Mouse (Mus musculus): ENCODE data around the gene Nedd9. TPM values are rescaled to one million over a fixed set of nuclear protein-coding genes. Genes with fewer than 3 reads are reported as not detected.

The Nedd9 gene
- total and polyA plus RNA-seq, 2 experiments: 2.5 to 3.3 TPM

DNA sequence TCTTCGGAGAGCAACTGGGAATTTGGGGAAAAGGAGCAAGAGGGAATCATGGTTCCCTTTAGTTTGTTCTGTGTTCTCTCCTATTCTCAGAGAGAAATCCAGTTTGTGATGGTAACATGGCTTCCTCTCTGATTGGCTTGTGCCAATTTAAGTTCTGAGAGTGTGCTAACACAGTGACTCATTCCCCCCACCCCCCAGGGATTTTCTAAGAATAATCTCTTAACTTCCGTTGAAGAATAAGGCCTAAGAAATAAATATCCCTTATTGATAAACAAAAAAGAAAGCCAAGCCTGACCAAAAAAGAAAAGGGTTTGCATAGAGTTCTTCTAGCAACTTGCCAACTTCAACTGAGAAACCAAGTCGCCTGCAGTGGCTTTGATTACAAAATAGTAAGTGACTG lies 86.9 kb downstream of the Nedd9 start:
- Histone ChIP-seq H3K4me1 (ENCODE audit: control insufficient read depth, insufficient read depth, low read length) (peaks cover 2% of the 10 kb centered on the region; the same call in 1 of the 2 replicates), H3K9ac (ENCODE audit: low read depth, low read length) (no peak overlapping the region), H3K4me3 (ENCODE audit: insufficient read depth, low read depth, low read length) (no peak overlapping the region), H3K79me2 (ENCODE audit: control insufficient read depth, insufficient read depth, low read length) (no peaks in the 10 kb centered on the region; the same call in 1 of the 2 replicates), H3K36me3 (ENCODE audit: control insufficient read depth, insufficient read depth, low read length) (no peaks in the 10 kb centered on the region), H3K27ac (replicated peaks; ENCODE audit: insufficient read depth, low read depth, low read length) (no peak overlapping the region), H3K27me3 (ENCODE audit: control insufficient read depth, insufficient read depth, low read length) (no peaks in the 10 kb centered on the region)
- TF ChIP-seq CTCF (IDR thresholded peaks at IDR 0.05; ENCODE audit: low read depth, low read length) (no peak), POLR2A (IDR thresholded peaks at IDR 0.05; ENCODE audit: extremely low read depth, insufficient read depth, low read length) (no peak)
- DNase-seq (ENCODE audit: extremely low read depth, low read depth, low spot score): peak; percentile 19
- WGBS: 54% methylated on average over 3 of the region's 3 CpGs

DNA sequence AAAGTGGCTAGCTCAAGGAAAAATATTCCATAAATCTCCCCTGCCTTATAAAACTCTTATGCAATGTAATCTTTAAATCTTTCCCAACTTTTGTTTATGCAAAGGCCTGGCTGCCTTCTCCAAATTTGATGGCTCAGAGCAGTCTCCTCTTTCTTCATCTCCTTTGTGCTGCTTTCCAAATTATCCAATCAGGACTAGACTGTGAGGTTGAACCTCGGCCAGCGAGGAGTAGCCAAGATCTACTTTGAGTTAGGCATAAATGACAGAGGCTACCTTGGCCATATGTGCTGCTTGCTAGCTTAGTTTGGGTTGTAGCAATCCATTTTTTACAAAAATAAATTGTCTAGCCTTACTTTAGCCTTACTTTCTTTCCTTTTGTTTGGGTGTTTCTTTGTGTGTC lies 95.0 kb downstream of the Nedd9 start:
- Histone ChIP-seq H3K9ac (ENCODE audit: low read depth, low read length) (no peak overlapping the region), H3K27ac (replicated peaks; ENCODE audit: insufficient read depth, low read depth, low read length) (no peak overlapping the region), H3K36me3 (ENCODE audit: control insufficient read depth, insufficient read depth, low read length) (no peaks in the 10 kb centered on the region), H3K4me3 (ENCODE audit: insufficient read depth, low read depth, low read length) (no peak overlapping the region), H3K79me2 (ENCODE audit: control insufficient read depth, insufficient read depth, low read length) (no peaks in the 10 kb centered on the region; the same call in 1 of the 2 replicates), H3K4me1 (ENCODE audit: control insufficient read depth, insufficient read depth, low read length) (no peaks in the 10 kb centered on the region), H3K27me3 (ENCODE audit: control insufficient read depth, insufficient read depth, low read length) (no peaks in the 10 kb centered on the region)
- DNase-seq (ENCODE audit: extremely low read depth, low read depth, low spot score): no peak
- 78% methylated on average over 2 of the region's 2 CpGs for WGBS
- TF ChIP-seq POLR2A (IDR thresholded peaks at IDR 0.05; ENCODE audit: extremely low read depth, insufficient read depth, low read length) (no peak), CTCF (IDR thresholded peaks at IDR 0.05; ENCODE audit: low read depth, low read length) (no peak)

- Histone ChIP-seq H3K36me3 (ENCODE audit: control insufficient read depth, insufficient read depth, low read length) (no peaks in the 10 kb centered on the region), H3K27ac (replicated peaks; ENCODE audit: insufficient read depth, low read depth, low read length) (no peak overlapping the region), H3K4me3 (ENCODE audit: insufficient read depth, low read depth, low read length) (no peak overlapping the region), H3K4me1 (ENCODE audit: control insufficient read depth, insufficient read depth, low read length) (no peaks in the 10 kb centered on the region), H3K27me3 (ENCODE audit: control insufficient read depth, insufficient read depth, low read length) (no peaks in the 10 kb centered on the region), H3K9ac (ENCODE audit: low read depth, low read length) (no peak overlapping the region), H3K79me2 (ENCODE audit: control insufficient read depth, insufficient read depth, low read length) (no peaks in the 10 kb centered on the region)
- no peak for DNase-seq (ENCODE audit: extremely low read depth, low read depth, low spot score)
- TF ChIP-seq CTCF (IDR thresholded peaks at IDR 0.05; ENCODE audit: low read depth, low read length) (no peak), POLR2A (IDR thresholded peaks at IDR 0.05; ENCODE audit: extremely low read depth, insufficient read depth, low read length) (no peak)
- WGBS: 95% methylated on average over 2 of the region's 2 CpGs
These were observed 96.5 kb downstream of the Nedd9 start for GRCm38 (mm10) chr13:41390698-41391097.

- H3K9ac ChIP-seq (ENCODE audit: low read depth, low read length): no peak overlapping the region
- 64% methylated on average over 4 of the region's 4 CpGs for whole genome bisulfite sequencing
- TF ChIP-seq CTCF (IDR thresholded peaks at IDR 0.05; ENCODE audit: low read depth, low read length) (no peak), POLR2A (IDR thresholded peaks at IDR 0.05; ENCODE audit: extremely low read depth, insufficient read depth, low read length) (no peak)
These were observed 100.6 kb downstream of the Nedd9 start for GRCm38 (mm10) chr13:41386581-41386980.

DNA sequence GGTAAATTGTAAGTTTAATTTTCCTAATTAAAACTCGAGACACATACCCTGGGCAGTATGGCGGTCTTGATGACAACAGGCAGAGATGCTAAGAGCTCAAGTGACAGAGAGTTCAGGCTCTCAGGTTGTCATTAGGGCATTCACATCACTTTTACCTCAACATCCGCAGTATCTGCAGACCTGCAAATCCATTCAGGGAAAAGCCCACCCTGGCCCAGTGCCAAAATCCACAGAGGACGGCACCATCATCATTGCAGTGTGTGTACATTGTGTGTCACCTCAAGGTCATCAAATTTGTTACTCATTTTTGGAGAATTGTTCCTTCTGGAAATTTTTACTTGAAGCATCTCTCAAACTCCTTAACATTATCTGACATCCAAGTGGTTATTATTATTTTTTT lies 102.3 kb downstream of the Nedd9 start:
- Histone ChIP-seq H3K4me1 (ENCODE audit: control insufficient read depth, insufficient read depth, low read length) (no peaks in the 10 kb centered on the region), H3K9ac (ENCODE audit: low read depth, low read length) (no peak overlapping the region), H3K36me3 (ENCODE audit: control insufficient read depth, insufficient read depth, low read length) (no peaks in the 10 kb centered on the region), H3K79me2 (ENCODE audit: control insufficient read depth, insufficient read depth, low read length) (no peaks in the 10 kb centered on the region), H3K27ac (replicated peaks; ENCODE audit: insufficient read depth, low read depth, low read length) (no peak overlapping the region), H3K4me3 (ENCODE audit: insufficient read depth, low read depth, low read length) (no peak overlapping the region), H3K27me3 (ENCODE audit: control insufficient read depth, insufficient read depth, low read length) (no peaks in the 10 kb centered on the region)
- 75% methylated on average over 4 of the region's 4 CpGs for WGBS
- no peak for DNase-seq (ENCODE audit: extremely low read depth, low read depth, low spot score)
- TF ChIP-seq POLR2A (IDR thresholded peaks at IDR 0.05; ENCODE audit: extremely low read depth, insufficient read depth, low read length) (no peak), CTCF (IDR thresholded peaks at IDR 0.05; ENCODE audit: low read depth, low read length) (no peak)

More at GRCm38 (mm10) chr13:41386581-41386980, 100.6 kb downstream of the Nedd9 start:
- no peak overlapping the region for H3K27ac ChIP-seq (replicated peaks; ENCODE audit: insufficient read depth, low read depth, low read length)
- H3K4me3 ChIP-seq (ENCODE audit: insufficient read depth, low read depth, low read length): no peak overlapping the region
- H3K4me1 ChIP-seq (ENCODE audit: control insufficient read depth, insufficient read depth, low read length): no peaks in the 10 kb centered on the region
- no peaks in the 10 kb centered on the region for H3K79me2 ChIP-seq (ENCODE audit: control insufficient read depth, insufficient read depth, low read length)
- DNase-seq (ENCODE audit: extremely low read depth, low read depth, low spot score): peak; percentile 42
- no peaks in the 10 kb centered on the region for H3K36me3 ChIP-seq (ENCODE audit: control insufficient read depth, insufficient read depth, low read length)
- no peaks in the 10 kb centered on the region for H3K27me3 ChIP-seq (ENCODE audit: control insufficient read depth, insufficient read depth, low read length)

DNA sequence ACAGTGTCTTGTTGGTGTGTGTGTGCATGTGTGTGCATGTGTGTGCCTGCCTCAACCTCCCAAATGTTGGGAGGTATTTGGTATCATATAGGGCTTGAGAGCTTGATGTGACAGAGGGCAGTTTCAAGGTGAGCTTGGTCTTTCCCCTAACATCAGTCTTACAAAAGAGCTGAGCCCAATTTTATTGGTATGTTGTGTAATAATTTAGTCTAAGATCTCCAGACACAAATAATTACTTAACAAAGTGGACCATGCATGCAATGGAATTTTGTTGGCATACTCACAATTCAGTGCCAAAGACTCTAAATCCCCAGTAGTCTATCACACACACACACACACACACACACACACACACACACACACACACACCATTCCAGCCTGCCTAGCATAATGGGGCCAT lies 104.5 kb downstream of the Nedd9 start:
- no peak overlapping the region for H3K9ac ChIP-seq (ENCODE audit: low read depth, low read length)
- H3K4me1 ChIP-seq (ENCODE audit: control insufficient read depth, insufficient read depth, low read length): no peaks in the 10 kb centered on the region
- DNase-seq (ENCODE audit: extremely low read depth, low read depth, low spot score): no peak
- no peaks in the 10 kb centered on the region for H3K27me3 ChIP-seq (ENCODE audit: control insufficient read depth, insufficient read depth, low read length)
- no peak overlapping the region for H3K27ac ChIP-seq (replicated peaks; ENCODE audit: insufficient read depth, low read depth, low read length)
- H3K4me3 ChIP-seq (ENCODE audit: insufficient read depth, low read depth, low read length): no peak overlapping the region
- H3K36me3 ChIP-seq (ENCODE audit: control insufficient read depth, insufficient read depth, low read length): no peaks in the 10 kb centered on the region
- no peaks in the 10 kb centered on the region for H3K79me2 ChIP-seq (ENCODE audit: control insufficient read depth, insufficient read depth, low read length)
- no peak for TF ChIP-seq CTCF (IDR thresholded peaks at IDR 0.05; ENCODE audit: low read depth, low read length)
